Mouse (Mus musculus) megakaryocyte, embryonic 14.5 days (primary cell): ENCODE data around the gene Grap2.

Source experiments
- FLI1 ChIP-seq: IDR thresholded peaks from 2 replicates; pipeline ENCODE4 v1.6.1; 2012; ENCODE audit warnings: low read length, inconsistent platforms, mixed read lengths
- GATA1 ChIP-seq: IDR thresholded peaks from 3 replicates; pipeline ENCODE4 v1.6.1; 2012; ENCODE audit warnings: mixed read lengths, low read length, inconsistent platforms, borderline replicate concordance

DNA sequence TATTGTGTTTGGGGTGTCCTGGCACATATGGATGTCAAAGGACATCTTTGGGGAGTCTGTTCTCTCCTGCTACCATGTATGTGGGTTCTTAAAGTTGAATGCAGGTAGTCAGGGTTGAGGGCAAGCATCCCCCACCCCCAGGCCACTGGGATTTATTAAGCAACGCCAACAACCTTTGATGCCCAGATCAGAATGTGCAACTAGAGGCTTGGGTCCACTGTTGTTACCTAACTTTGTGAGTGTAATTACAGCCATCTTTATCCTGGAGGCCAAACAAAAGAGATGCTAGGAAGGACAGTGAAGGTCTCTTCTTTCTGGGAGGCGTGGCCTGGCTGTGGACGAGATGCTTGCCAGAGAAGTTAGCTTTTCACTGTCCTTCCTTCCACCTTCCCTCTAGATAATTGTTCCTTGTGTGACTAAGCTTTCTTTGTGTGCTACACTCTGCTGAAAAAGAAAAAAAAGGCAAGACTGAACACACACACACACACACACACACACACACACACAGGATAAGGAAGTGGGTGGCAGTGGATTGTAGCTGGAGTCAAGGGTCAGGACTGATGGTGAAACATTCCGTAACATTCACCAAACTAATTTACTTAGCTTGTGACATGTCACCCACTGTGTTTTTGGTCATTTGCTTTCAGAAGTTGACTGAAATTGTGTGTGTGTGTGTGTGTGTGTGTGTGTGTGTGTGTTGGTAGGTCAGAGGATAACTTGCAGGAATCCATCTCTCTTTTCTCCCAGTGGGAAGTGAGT is 101.1 kb downstream of the Grap2 start:
- TF ChIP-seq FLI1 = no peak
- TF ChIP-seq GATA1 = no peak
